Mouse (Mus musculus): ENCODE data around the gene Ptgis.

The Ptgis gene

GRCm38 (mm10) chr2:167263040-167263810 lies 22.8 kb upstream of the Ptgis start:
- no peak for DNase-seq (ENCODE audit: low read depth, low spot score)

- DNase-seq (ENCODE audit: low read depth, low spot score) = no peak
Observed at GRCm38 (mm10) chr2:167262433-167262832, 22.0 kb upstream of the Ptgis start.

- no peak for DNase-seq (ENCODE audit: low read depth, low spot score)
Observed at GRCm38 (mm10) chr2:167261106-167261505, 20.7 kb upstream of the Ptgis start.

GRCm38 (mm10) chr2:167257790-167258189 lies 17.4 kb upstream of the Ptgis start:
- DNase-seq (ENCODE audit: low read depth, low spot score) = no peak

GRCm38 (mm10) chr2:167254808-167255207 lies 14.4 kb upstream of the Ptgis start:
- no peak for DNase-seq (ENCODE audit: low read depth, low spot score)

GRCm38 (mm10) chr2:167254185-167254584 lies 13.8 kb upstream of the Ptgis start:
- DNase-seq (ENCODE audit: low read depth, low spot score) = no peak

- no peak for DNase-seq (ENCODE audit: low read depth, low spot score)
Observed at GRCm38 (mm10) chr2:167253476-167253875, 13.1 kb upstream of the Ptgis start.

- no peak for DNase-seq (ENCODE audit: low read depth, low spot score)
Observed at GRCm38 (mm10) chr2:167252057-167252687, 11.8 kb upstream of the Ptgis start.

- DNase-seq (ENCODE audit: low read depth, low spot score) = no peak
Observed at GRCm38 (mm10) chr2:167250736-167251337, 10.4 kb upstream of the Ptgis start.

GRCm38 (mm10) chr2:167250003-167250735 lies 9.8 kb upstream of the Ptgis start:
- DNase-seq (ENCODE audit: low read depth, low spot score) = no peak

GRCm38 (mm10) chr2:167249591-167249990 lies 9.2 kb upstream of the Ptgis start:
- no peak for DNase-seq (ENCODE audit: low read depth, low spot score)

- DNase-seq (ENCODE audit: low read depth, low spot score) = no peak
Observed at GRCm38 (mm10) chr2:167247823-167248222, 7.4 kb upstream of the Ptgis start.

GRCm38 (mm10) chr2:167246704-167247103 lies 6.3 kb upstream of the Ptgis start:
- DNase-seq (ENCODE audit: low read depth, low spot score) = no peak

GRCm38 (mm10) chr2:167244892-167245291 lies 4.5 kb upstream of the Ptgis start:
- no peak for DNase-seq (ENCODE audit: low read depth, low spot score)

- DNase-seq (ENCODE audit: low read depth, low spot score) = no peak
Observed at GRCm38 (mm10) chr2:167243831-167244563, 3.6 kb upstream of the Ptgis start.

GRCm38 (mm10) chr2:167239262-167239661 lies 1.1 kb downstream of the Ptgis start:
- no peak for DNase-seq (ENCODE audit: low read depth, low spot score)

GRCm38 (mm10) chr2:167237224-167237623 lies 3.2 kb downstream of the Ptgis start:
- DNase-seq (ENCODE audit: low read depth, low spot score) = no peak

GRCm38 (mm10) chr2:167236174-167236573 lies 4.2 kb downstream of the Ptgis start:
- no peak for DNase-seq (ENCODE audit: low read depth, low spot score)

- DNase-seq (ENCODE audit: low read depth, low spot score) = no peak
Observed at GRCm38 (mm10) chr2:167235338-167236018, 4.9 kb downstream of the Ptgis start.

- DNase-seq (ENCODE audit: low read depth, low spot score) = no peak
Observed at GRCm38 (mm10) chr2:167233771-167234170, 6.6 kb downstream of the Ptgis start.

- DNase-seq (ENCODE audit: low read depth, low spot score) = no peak
Observed at GRCm38 (mm10) chr2:167233009-167233335, 7.4 kb downstream of the Ptgis start.
